Mouse (Mus musculus): ENCODE measurements around the gene Eif1b.

GRCm38 (mm10) chr9:120496691-120497090 lies 4.7 kb downstream of the Eif1b start:
- TF ChIP-seq CTCF (IDR thresholded peaks at IDR 0.05; ENCODE audit: borderline replicate concordance, insufficient read depth, low read depth, low read length) (peak; percentile 84), POLR2A (IDR thresholded peaks at IDR 0.05; ENCODE audit: borderline replicate concordance, insufficient read depth, low read length) (no peak)
